Mouse (Mus musculus): ENCODE results near the gene Fcrl1. TPM values are rescaled to one million over a fixed set of nuclear protein-coding genes. Genes with fewer than 3 reads are reported as not detected.
"Not testable (repeated sequence)": the region's sequence is repeated elsewhere in the genome, so short reads cannot be mapped to it uniquely, and the experiment has no call there.

Gene Fcrl1
- polyA plus RNA-seq (2012; rRNA removed), result 50.2 and 55.5 TPM in 2 replicates

- peak within 1 kb of the TSS; percentile 87 for H3K27ac ChIP-seq (ENCODE audit: insufficient read depth, low read length)
- DNase-seq (ENCODE audit: low read depth in 1 of 2, low spot score in 2 of 2), result peak; percentile 60 to 73
- peaks cover 4% of the 10 kb centered on the region; the same call in 1 of the 2 replicates for H3K4me1 ChIP-seq (ENCODE audit: control insufficient read depth, insufficient read depth, insufficient read length)
- H3K36me3 ChIP-seq (ENCODE audit: control insufficient read depth, insufficient read depth, low read length), result peaks cover 2% of the 10 kb centered on the region; the same call in 1 of the 2 replicates
- H3K27me3 ChIP-seq (ENCODE audit: control insufficient read depth, insufficient read depth, low read length), result no peaks in the 10 kb centered on the region
- H3K4me3 ChIP-seq (ENCODE audit: extremely low read depth, insufficient read depth, insufficient read length), result peak within 1 kb of the TSS; percentile 70
- WGBS, result 23% methylated on average over 18 of the region's 18 CpGs
- TF ChIP-seq POLR2A (IDR thresholded peaks at IDR 0.05; ENCODE audit: low read depth, low read length) (peak; percentile 51), CTCF (IDR thresholded peaks at IDR 0.05; ENCODE audit: extremely low read depth, insufficient read depth, insufficient read length, insufficient replicate concordance) (no peak)
Measured at GRCm38 (mm10) chr3:87376195-87377165, at the start of gene Fcrl1. Gene Fcrl1 (plus strand): TSS chr3:87376387.

- WGBS, result 68% methylated on average over 5 of the region's 5 CpGs
- DNase-seq (ENCODE audit: low read depth in 1 of 2, low spot score in 2 of 2), result no peak
- H3K27ac ChIP-seq (ENCODE audit: insufficient read depth, low read length), result no peak overlapping the region
Measured at GRCm38 (mm10) chr3:87337899-87338298, 38.3 kb upstream of the Fcrl1 start.

GRCm38 (mm10) chr3:87350992-87351391, 25.2 kb upstream of the Fcrl1 start:
- H3K4me1 ChIP-seq (ENCODE audit: control insufficient read depth, insufficient read depth, insufficient read length); H3K27ac ChIP-seq (ENCODE audit: insufficient read depth, low read length); H3K4me3 ChIP-seq (ENCODE audit: extremely low read depth, insufficient read depth, insufficient read length); H3K36me3 ChIP-seq (ENCODE audit: control insufficient read depth, insufficient read depth, low read length); H3K27me3 ChIP-seq (ENCODE audit: control insufficient read depth, insufficient read depth, low read length); DNase-seq (ENCODE audit: low read depth in 1 of 2, low spot score in 2 of 2): not testable (repeated sequence)
- WGBS, result 93% methylated on average over 2 of the region's 2 CpGs

More at GRCm38 (mm10) chr3:87337899-87338298, 38.3 kb upstream of the Fcrl1 start:
- H3K36me3 ChIP-seq (ENCODE audit: control insufficient read depth, insufficient read depth, low read length), result no peaks in the 10 kb centered on the region
- no peak overlapping the region for H3K4me3 ChIP-seq (ENCODE audit: extremely low read depth, insufficient read depth, insufficient read length)
- H3K4me1 ChIP-seq (ENCODE audit: control insufficient read depth, insufficient read depth, insufficient read length), result no peaks in the 10 kb centered on the region
- TF ChIP-seq POLR2A (IDR thresholded peaks at IDR 0.05; ENCODE audit: low read depth, low read length) (no peak), CTCF (IDR thresholded peaks at IDR 0.05; ENCODE audit: extremely low read depth, insufficient read depth, insufficient read length, insufficient replicate concordance) (no peak)
- H3K27me3 ChIP-seq (ENCODE audit: control insufficient read depth, insufficient read depth, low read length), result no peaks in the 10 kb centered on the region

- DNase-seq (ENCODE audit: low read depth in 1 of 2, low spot score in 2 of 2), result no peak
- H3K4me3 ChIP-seq (ENCODE audit: extremely low read depth, insufficient read depth, insufficient read length), result no peak within 1 kb of the TSS
Measured at GRCm38 (mm10) chr3:87357581-87357980, 18.6 kb upstream of the Fcrl1 start, which contains the start of gene Cd5l. Gene Cd5l (plus strand): TSS chr3:87357881.

GRCm38 (mm10) chr3:87359215-87359614, 17.0 kb upstream of the Fcrl1 start:
- no peak overlapping the region for H3K4me3 ChIP-seq (ENCODE audit: extremely low read depth, insufficient read depth, insufficient read length)
- DNase-seq (ENCODE audit: low read depth in 1 of 2, low spot score in 2 of 2), result no peak
- no peak for TF ChIP-seq CTCF (IDR thresholded peaks at IDR 0.05; ENCODE audit: extremely low read depth, insufficient read depth, insufficient read length, insufficient replicate concordance)
- TF ChIP-seq POLR2A (IDR thresholded peaks at IDR 0.05; ENCODE audit: low read depth, low read length), result no peak
- H3K27me3 ChIP-seq (ENCODE audit: control insufficient read depth, insufficient read depth, low read length), result no peaks in the 10 kb centered on the region
- no peak overlapping the region for H3K27ac ChIP-seq (ENCODE audit: insufficient read depth, low read length)
- H3K36me3 ChIP-seq (ENCODE audit: control insufficient read depth, insufficient read depth, low read length), result no peaks in the 10 kb centered on the region
- H3K4me1 ChIP-seq (ENCODE audit: control insufficient read depth, insufficient read depth, insufficient read length), result peaks cover 14% of the 10 kb centered on the region

More at GRCm38 (mm10) chr3:87357581-87357980, 18.6 kb upstream of the Fcrl1 start, which contains the start of gene Cd5l:
- Histone ChIP-seq H3K27me3 (ENCODE audit: control insufficient read depth, insufficient read depth, low read length) (no peaks in the 10 kb centered on the region), H3K4me1 (ENCODE audit: control insufficient read depth, insufficient read depth, insufficient read length) (peaks cover 12% of the 10 kb centered on the region), H3K36me3 (ENCODE audit: control insufficient read depth, insufficient read depth, low read length) (no peaks in the 10 kb centered on the region), H3K27ac (ENCODE audit: insufficient read depth, low read length) (no peak within 1 kb of the TSS)
- TF ChIP-seq POLR2A (IDR thresholded peaks at IDR 0.05; ENCODE audit: low read depth, low read length) (no peak), CTCF (IDR thresholded peaks at IDR 0.05; ENCODE audit: extremely low read depth, insufficient read depth, insufficient read length, insufficient replicate concordance) (no peak)

- WGBS, result 80% methylated on average over 6 of the region's 6 CpGs
- H3K4me1 ChIP-seq (ENCODE audit: control insufficient read depth, insufficient read depth, insufficient read length), result peaks cover 14% of the 10 kb centered on the region
- peak in 1 of 2 experiments; percentile 45 for DNase-seq (ENCODE audit: low read depth in 1 of 2, low spot score in 2 of 2)
- no peaks in the 10 kb centered on the region for H3K36me3 ChIP-seq (ENCODE audit: control insufficient read depth, insufficient read depth, low read length)
- no peaks in the 10 kb centered on the region for H3K27me3 ChIP-seq (ENCODE audit: control insufficient read depth, insufficient read depth, low read length)
- TF ChIP-seq POLR2A (IDR thresholded peaks at IDR 0.05; ENCODE audit: low read depth, low read length), result no peak
- peak; percentile 41; the same call in 1 of the 2 replicates for TF ChIP-seq CTCF (IDR thresholded peaks at IDR 0.05; ENCODE audit: extremely low read depth, insufficient read depth, insufficient read length, insufficient replicate concordance)
- H3K4me3 ChIP-seq (ENCODE audit: extremely low read depth, insufficient read depth, insufficient read length), result no peak overlapping the region
- H3K27ac ChIP-seq (ENCODE audit: insufficient read depth, low read length), result no peak overlapping the region
Measured at GRCm38 (mm10) chr3:87360466-87360865, 15.7 kb upstream of the Fcrl1 start.

- Histone ChIP-seq H3K36me3 (ENCODE audit: control insufficient read depth, insufficient read depth, low read length) (no peaks in the 10 kb centered on the region), H3K27me3 (ENCODE audit: control insufficient read depth, insufficient read depth, low read length) (no peaks in the 10 kb centered on the region), H3K4me3 (ENCODE audit: extremely low read depth, insufficient read depth, insufficient read length) (no peak overlapping the region), H3K27ac (ENCODE audit: insufficient read depth, low read length) (no peak overlapping the region), H3K4me1 (ENCODE audit: control insufficient read depth, insufficient read depth, insufficient read length) (peaks cover 11% of the 10 kb centered on the region)
- 93% methylated on average over 14 of the region's 14 CpGs for WGBS
- DNase-seq (ENCODE audit: low read depth in 1 of 2, low spot score in 2 of 2), result no peak
- no peak for TF ChIP-seq POLR2A (IDR thresholded peaks at IDR 0.05; ENCODE audit: low read depth, low read length)
- no peak for TF ChIP-seq CTCF (IDR thresholded peaks at IDR 0.05; ENCODE audit: extremely low read depth, insufficient read depth, insufficient read length, insufficient replicate concordance)
Measured at GRCm38 (mm10) chr3:87365691-87366090, 10.5 kb upstream of the Fcrl1 start.

Measured in spleen, adult 2 months (tissue).